Comparison of ENCODE assay signal across 10 mouse cellular contexts in genomic region chr9:69760371-69761301, GRCm38 (mm10). TPM values are rescaled to one million over a fixed set of nuclear protein-coding genes. Genes with fewer than 3 reads are reported as not detected.
A peak's percentile ranks its signal among the peaks of the same experiment; 100 is the strongest.
DNase-seq lines count a peak whose midpoint lies in the region; ATAC-seq lines count a peak whose summit lies in the region.
"Had no signal": no experiment of that assay in that cellular context is flagged by ENCODE, and none has a peak within 500 bp of the region (broad histone marks: within the 10 kb centered on the region; RNA-seq: fewer than 3 reads in every experiment).

Foxb1 (minus strand) TSS chr9:69760940.

- H3K4me1 ChIP-seq in heart, embryonic 12.5 days (replicated peaks) = peaks cover 17% of the 10 kb centered on the region; the same call in 1 of the 2 replicates
- H3K4me1 ChIP-seq in midbrain, embryonic 15.5 days = peaks cover 40% of the 10 kb centered on the region

- intact Hi-C loops in left cerebral cortex, postnatal 4 days (cut with DNase I) = no loop called here

- under 1% methylated on average over 60 of the region's 60 CpGs for WGBS in heart, embryonic 12.5 days
- WGBS in midbrain, embryonic 15.5 days = under 1% methylated on average over 60 of the region's 60 CpGs

- H3K9me3 ChIP-seq in heart, embryonic 12.5 days (replicated peaks) = no peaks in the 10 kb centered on the region
- no peaks in the 10 kb centered on the region for H3K9me3 ChIP-seq in midbrain, embryonic 15.5 days

- H3K4me2 ChIP-seq in heart, embryonic 12.5 days = peak within 1 kb of the TSS; percentile 8
- peak within 1 kb of the TSS; percentile 44 for H3K4me2 ChIP-seq in midbrain, embryonic 15.5 days

- ATAC-seq in heart, embryonic 12.5 days (ENCODE audit: insufficient number of reproducible peaks, low FRiP score) = no peak
- ATAC-seq in midbrain, embryonic 15.5 days (replicated peaks) = peak; percentile 53
- ATAC-seq in activated CD4-positive, CD25-positive, alpha-beta regulatory T cell, adult 4 months = no peak

- H3K27me3 ChIP-seq in heart, embryonic 12.5 days (replicated peaks) = peaks cover 90% of the 10 kb centered on the region
- H3K27me3 ChIP-seq in midbrain, embryonic 15.5 days (replicated peaks) = peaks cover 71% of the 10 kb centered on the region

- H3K27ac ChIP-seq in heart, embryonic 12.5 days (ENCODE audit: poor library complexity, severe bottlenecking) = no peak within 1 kb of the TSS
- H3K27ac ChIP-seq in midbrain, embryonic 15.5 days = peak within 1 kb of the TSS; percentile 71

- no peak within 1 kb of the TSS for H3K9ac ChIP-seq in heart, embryonic 12.5 days
- H3K9ac ChIP-seq in midbrain, embryonic 15.5 days = peak within 1 kb of the TSS; percentile 36; the same call in 1 of the 2 replicates

- no peaks in the 10 kb centered on the region for H3K36me3 ChIP-seq in heart, embryonic 12.5 days
- H3K36me3 ChIP-seq in midbrain, embryonic 15.5 days (replicated peaks) = no peaks in the 10 kb centered on the region

- H3K4me3 ChIP-seq in heart, embryonic 12.5 days = peak within 1 kb of the TSS; percentile 10; the same call in 1 of the 2 replicates
- H3K4me3 ChIP-seq in midbrain, embryonic 15.5 days = peak within 1 kb of the TSS; percentile 35
- H3K4me3 ChIP-seq: myocyte had no signal

- DNase-seq in heart, adult 8-10 months (ENCODE audit: low spot score) = no peak
- DNase-seq in R1 (ENCODE audit: low read depth, low spot score) = peak; percentile 61
- peak; percentile 11 for DNase-seq in forelimb bud, embryonic 11.5 days (ENCODE audit: low read depth, low spot score)
- DNase-seq in left cerebral cortex, postnatal 4 days = no peak
- no peak for DNase-seq in testis, postnatal 10 days (ENCODE audit: low spot score)

RNA-seq across cellular contexts. Expression of gene Foxb1, which starts in this region (rescaled TPM):
- not detected in 2 replicates for polyA plus RNA-seq in heart, embryonic 12.5 days (2016; fragmentation: Nextera tagmentation; extraction: Ambion mirVana)
- total RNA-seq in heart, adult 8-10 months (2022) = not detected
- 15.1 and 20.7 TPM in 2 replicates for polyA plus RNA-seq in midbrain, embryonic 15.5 days (2015; fragmentation: Nextera tagmentation; extraction: Ambion mirVana)
- under 1 TPM in 1 of 2 experiments, not detected in 1; 0.34 TPM for total RNA-seq in left cerebral cortex, postnatal 4 days (2021)
- not detected for polyA plus RNA-seq in activated CD4-positive, CD25-positive, alpha-beta regulatory T cell, adult 4 months (2017; shearing (Covaris generic))
- total RNA-seq: layer of hippocampus, adult 8-10 months had no signal
- polyA plus RNA-seq: myocyte had no signal

Comparison
In these comparisons a context has a peak if more than half of its experiments do, and no peak if none do; other contexts are left out.
1. RNA of gene Foxb1 (polyA plus RNA-seq): 15.1 to 20.7 TPM in midbrain, embryonic 15.5 days; not detected in heart, embryonic 12.5 days and not detected in activated CD4-positive, CD25-positive, alpha-beta regulatory T cell, adult 4 months; every median in the first group is over 10 times any median in the second.
2. DNase-seq: peak in R1 (single experiment) and forelimb bud, embryonic 11.5 days (single experiment); none in heart, adult 8-10 months (single experiment), left cerebral cortex, postnatal 4 days (single experiment) and testis, postnatal 10 days (single experiment).